Mouse (Mus musculus) left cerebral cortex, postnatal 14 days (tissue): ENCODE measurements around the gene Dppa4. TPM values are rescaled to one million over a fixed set of nuclear protein-coding genes. Genes with fewer than 3 reads are reported as not detected.
A peak's percentile ranks its signal among the peaks of the same experiment; 100 is the strongest.
"Not testable (repeated sequence)": the region's sequence is repeated elsewhere in the genome, so short reads cannot be mapped to it uniquely, and the experiment has no call there.

Source experiments
- DNase-seq, 2 experiments: peaks; one replicate each; pipeline ENCODE4 v3.0.0; 2021 to 2022; ENCODE audit warnings: low spot score in 2 of 2, mixed read lengths in 1 of 2
- intact Hi-C: fragments of 180-260 bp; cut with DNase I; formaldehyde crosslinking; loops from one replicate; pipeline ENCODE4 v1.15.1; 2025
- long read RNA-seq, 2 experiments: library from polyadenylated mRNA; stranded (forward); transcript quantifications; one replicate each; pipeline ENCODE4 v2.0.0; 2021
- total RNA-seq, 2 experiments: library from RNA; stranded (reverse); gene quantifications; 2 replicates each; pipeline ENCODE4 v1.2.3; 2021

Dppa4 gene
- total RNA-seq = not detected
- long read RNA-seq, experiment 1 = 0 reads
- long read RNA-seq, experiment 2 = 0 reads

DNA sequence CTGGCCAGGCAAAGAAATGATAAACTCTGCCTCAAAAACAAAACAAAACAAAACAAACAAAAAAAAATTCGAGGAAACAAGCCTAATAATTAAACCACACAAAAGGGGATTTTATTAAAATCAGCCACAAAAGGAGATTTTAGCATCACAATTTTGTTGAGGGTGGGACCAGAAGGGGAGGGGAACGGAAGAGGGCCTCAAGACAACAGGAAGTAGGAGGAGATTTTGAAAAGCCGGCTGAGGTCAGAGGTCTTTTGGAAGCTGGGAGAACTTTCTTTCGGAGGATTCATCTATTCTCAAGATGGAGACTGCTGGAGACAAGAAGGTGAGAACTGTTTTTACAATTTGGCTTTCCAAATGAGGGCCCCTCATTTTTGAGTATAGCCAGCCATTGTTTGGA, at the start of gene Dppa4:
Dppa4 (plus strand) TSS at position 217 of the 400 bp plus-strand sequence.
- DNase-seq = no peak
- intact Hi-C loops = no loop called here

DNA sequence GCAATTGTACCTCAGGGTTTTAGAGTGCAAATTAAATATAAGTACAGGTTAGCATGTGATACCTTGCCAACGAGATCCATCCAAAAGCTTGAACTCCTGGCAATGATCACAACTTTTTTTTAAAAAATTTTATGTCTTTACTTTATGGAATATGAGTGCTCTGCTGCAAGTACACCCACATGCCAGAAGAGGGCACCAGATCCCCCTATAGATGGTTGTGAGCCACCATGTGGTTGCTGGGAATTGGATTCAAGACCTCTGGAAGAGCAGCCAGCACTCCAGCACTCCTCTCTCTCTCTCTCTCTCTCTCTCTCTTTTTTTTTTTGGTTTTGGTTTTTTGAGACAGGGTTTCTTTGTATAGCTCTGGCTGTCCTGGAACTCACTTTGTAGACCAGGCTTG, 48.5 kb upstream of the Dppa4 start:
- DNase-seq = no peak
- intact Hi-C loops = no loop called here

- intact Hi-C loops = no loop called here
- DNase-seq = no peak
Measured at GRCm38 (mm10) chr16:48237676-48238075, 45.9 kb upstream of the Dppa4 start.

DNA sequence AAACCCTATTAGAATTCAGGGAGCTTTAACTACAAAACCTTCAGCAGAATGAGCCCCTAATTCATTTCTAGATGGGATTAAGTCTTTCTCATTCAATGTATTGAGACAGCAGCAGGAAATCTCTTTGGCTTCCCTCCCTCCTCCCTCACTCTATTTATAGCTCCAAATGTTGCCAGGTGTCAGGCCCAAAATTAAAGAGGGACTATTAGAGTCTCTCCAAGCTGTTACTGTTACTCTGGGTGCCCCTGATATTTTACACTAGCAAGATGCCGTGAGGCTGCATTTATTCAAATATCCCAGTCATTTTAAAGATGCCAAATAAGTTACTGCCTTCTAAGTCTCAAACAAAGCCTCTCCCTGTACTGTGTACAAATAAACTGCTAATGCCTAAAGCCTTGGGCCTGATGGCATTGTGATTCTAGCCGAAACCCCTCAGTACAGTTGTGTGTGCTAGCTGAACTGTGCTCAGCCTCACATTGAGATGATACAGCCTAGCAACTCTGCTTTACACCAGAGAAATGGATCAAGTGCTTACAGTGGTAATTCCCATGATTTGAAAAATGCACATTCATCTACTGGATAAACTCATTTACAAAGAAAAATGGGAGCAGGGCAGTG, 36.4 kb upstream of the Dppa4 start:
- no peak for DNase-seq
- intact Hi-C loops = no loop called here

- intact Hi-C loops = no loop called here
- DNase-seq = no peak
Measured at GRCm38 (mm10) chr16:48252824-48253223, 30.7 kb upstream of the Dppa4 start.

- no peak for DNase-seq
- intact Hi-C loops = no loop called here
Measured at GRCm38 (mm10) chr16:48254584-48254983, 28.9 kb upstream of the Dppa4 start.

- intact Hi-C loops = no loop called here
- no peak for DNase-seq
Measured at GRCm38 (mm10) chr16:48259519-48259918, 24.0 kb upstream of the Dppa4 start.

DNA sequence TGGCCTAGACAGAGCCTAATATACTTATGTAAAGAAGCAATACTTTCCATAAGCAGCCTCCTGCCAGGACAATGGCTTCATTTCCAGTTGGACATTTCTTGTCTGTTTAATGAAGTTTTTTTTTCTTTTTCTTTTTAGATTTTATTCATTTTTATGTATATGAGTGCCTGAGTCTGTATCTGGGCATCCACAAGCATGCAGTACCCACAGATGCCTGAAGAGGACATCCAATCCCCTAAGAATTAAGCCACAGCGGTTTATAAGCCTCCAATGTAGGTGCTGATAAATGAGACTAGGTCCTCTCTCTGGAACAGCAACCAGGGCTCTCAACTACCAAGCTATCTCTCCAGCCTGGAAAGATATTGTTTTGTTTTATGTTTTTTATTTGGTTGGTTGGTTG, 20.6 kb upstream of the Dppa4 start:
- DNase-seq = no peak
- intact Hi-C loops = no loop called here

- intact Hi-C loops = no loop called here
- no peak for DNase-seq
Measured at GRCm38 (mm10) chr16:48265856-48266255, 17.7 kb upstream of the Dppa4 start.

- intact Hi-C loops = no loop called here
- DNase-seq = no peak
Measured at GRCm38 (mm10) chr16:48276940-48277339, 6.6 kb upstream of the Dppa4 start.

- intact Hi-C loops = no loop called here
- DNase-seq = no peak
Measured at GRCm38 (mm10) chr16:48280883-48281282, 2.6 kb upstream of the Dppa4 start.

DNA sequence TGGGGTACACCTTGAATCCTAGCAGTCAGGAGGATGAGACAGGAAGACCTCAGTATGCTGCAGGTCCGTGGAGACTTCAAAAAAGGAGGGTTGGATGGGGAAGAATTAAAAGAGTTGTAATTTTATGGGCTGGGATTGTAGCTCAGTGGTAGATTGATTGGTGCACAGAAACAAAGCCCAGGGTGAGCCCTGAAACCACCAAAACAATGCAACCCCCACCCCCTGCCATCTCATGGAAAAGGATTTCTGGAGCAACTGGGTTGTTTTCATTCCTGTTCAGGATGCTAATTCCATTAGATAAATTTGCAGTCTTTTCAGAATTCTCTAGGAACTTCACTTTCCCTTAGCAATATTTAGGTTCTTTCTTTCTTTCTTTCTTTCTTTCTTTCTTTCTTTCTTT, 732 bp upstream of the Dppa4 start:
- intact Hi-C loops = no loop called here
- no peak for DNase-seq

DNA sequence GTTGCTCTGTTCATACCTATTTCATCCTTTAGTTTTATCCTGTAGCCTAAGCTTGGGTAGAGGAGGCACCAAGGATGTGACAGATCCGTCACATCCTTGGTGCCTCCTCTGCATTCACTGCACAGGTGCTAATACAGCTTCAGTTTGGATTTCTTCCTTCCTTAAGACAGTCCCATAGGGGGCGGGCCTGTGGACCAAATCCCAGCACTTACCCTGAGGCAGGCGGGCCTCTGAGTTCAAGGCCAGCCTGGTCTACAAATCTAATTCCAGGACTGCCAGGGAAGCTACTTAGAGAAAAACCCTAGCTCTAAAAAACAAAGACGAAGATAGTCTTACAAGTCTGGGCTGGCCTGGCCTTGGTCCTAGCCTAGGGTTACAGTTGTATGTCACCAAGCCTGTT, 2.0 kb downstream of the Dppa4 start:
- no peak for DNase-seq
- intact Hi-C loops = no loop called here

DNA sequence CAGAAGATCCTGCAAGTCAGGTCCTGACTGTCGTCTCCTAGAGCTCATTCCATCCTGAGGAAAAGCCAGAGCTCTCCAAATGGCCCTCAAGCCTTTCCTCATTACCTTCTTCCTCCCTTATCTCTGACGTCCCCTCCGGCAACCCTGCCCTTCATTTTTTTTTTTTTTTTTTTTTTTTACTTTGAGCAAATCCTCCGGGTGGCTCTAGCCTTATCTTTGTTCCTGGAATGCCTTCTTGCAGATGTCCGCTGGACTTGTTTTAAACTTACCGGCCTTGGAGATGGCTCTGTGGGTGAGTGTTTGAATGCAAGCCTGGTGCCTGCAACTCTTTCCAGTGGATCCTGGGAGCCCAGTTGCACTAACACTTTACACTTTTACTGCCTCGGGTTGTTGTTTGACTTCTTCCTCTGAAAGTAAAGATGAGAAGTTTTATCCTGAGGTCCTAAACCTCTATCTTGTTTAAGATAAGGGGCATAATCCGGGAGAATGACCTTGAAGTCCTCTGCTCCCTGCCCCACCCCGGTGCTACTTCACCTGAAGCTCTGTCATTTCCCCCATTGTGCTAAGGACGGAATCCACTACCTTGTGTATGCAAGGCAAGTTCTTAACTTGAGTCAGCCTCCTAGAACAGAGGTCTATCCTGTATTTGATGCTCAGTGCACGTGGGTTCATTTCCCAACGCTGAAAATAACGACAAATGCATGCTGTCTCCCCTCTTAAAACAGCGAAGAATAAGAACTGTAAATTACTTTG, 14.0 kb downstream of the Dppa4 start:
- intact Hi-C loops = no loop called here
- no peak for DNase-seq

DNA sequence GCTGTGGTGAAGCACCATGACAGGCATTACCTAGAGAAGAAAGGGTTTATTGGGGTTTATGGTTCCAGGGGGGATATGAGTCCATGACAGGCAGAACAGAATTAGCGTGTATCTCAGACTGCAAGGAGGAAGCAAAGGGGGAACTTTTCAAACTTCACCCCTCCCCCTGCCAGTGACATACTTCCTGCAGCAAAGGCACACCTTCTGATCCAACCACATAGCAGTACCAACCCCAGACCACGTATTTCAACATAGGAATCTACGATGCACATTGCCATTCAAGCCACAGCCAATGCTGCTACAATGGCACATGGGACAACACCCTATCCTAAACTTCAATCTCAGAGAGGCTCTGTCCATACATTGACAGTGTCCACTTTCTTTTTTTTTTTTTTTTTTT, 16.4 kb downstream of the Dppa4 start:
- intact Hi-C loops = no loop called here
- DNase-seq = no peak

DNA sequence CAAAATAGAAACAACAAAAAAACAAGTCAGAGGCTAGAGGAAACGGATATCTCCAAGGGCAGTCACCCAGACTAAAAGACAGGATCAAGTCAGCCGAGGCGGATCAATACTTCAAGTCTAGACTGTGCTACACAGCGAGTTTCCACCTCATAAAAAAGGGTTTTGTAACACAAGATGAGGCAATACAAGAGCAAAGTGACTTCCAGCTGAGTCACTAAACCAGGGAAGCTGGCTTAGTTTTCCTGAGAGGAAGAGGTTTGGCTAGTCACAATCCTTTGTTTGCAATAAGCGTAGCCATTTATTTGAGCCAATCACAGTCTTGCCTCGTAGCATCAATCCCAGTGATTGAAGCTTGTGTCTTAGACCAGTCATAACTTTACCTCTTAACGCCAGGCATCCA, 20.0 kb downstream of the Dppa4 start, which contains the start of gene Dppa2:
Dppa2 (plus strand) TSS at position 400 of the 400 bp plus-strand sequence.
- intact Hi-C loops = no loop called here
- DNase-seq = no peak

DNA sequence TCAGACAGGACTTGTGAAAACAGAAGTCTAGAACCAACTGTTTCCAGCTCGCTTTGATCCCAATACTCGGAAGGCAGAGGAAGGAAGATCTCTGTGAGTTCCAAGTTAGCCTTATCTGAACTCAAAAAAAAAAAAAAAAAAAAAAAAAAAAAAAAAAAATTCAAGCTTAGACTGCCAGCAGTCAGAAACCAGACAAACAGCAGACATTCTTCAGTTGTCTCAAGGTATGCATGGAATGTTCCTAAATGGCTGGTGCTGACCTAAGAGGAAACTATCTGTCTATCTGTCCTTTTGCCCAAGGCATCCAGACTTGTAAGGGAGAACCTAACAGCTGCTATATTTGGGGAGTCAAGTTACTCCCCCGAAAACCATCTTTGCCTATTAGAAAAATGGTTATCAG, 20.4 kb downstream of the Dppa4 start:
- DNase-seq = no peak
- intact Hi-C loops = no loop called here

DNA sequence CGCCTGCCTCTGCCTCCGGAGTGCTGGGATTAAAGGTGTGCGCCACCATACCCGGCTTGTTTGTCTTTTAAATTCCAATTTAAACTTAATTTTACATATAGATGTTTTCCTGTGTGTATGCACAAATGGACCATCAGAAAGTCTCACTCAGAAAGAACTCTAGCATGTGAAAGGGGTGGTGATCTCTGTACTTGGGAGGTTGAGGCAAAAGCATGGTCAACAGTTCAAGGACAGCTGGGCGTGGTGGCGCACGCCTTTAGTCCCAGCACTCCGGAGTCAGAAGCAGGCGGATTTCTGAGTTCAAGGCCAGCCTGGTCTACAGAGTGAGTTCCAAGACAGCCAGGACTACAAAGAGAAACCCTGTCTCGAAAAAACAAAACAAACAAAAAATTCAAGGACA, 25.4 kb downstream of the Dppa4 start:
- intact Hi-C loops = loop anchor here (5.0 kb wide), 1 partner anchor 722 kb away; no protein-coding TSS in a partner anchor

DNA sequence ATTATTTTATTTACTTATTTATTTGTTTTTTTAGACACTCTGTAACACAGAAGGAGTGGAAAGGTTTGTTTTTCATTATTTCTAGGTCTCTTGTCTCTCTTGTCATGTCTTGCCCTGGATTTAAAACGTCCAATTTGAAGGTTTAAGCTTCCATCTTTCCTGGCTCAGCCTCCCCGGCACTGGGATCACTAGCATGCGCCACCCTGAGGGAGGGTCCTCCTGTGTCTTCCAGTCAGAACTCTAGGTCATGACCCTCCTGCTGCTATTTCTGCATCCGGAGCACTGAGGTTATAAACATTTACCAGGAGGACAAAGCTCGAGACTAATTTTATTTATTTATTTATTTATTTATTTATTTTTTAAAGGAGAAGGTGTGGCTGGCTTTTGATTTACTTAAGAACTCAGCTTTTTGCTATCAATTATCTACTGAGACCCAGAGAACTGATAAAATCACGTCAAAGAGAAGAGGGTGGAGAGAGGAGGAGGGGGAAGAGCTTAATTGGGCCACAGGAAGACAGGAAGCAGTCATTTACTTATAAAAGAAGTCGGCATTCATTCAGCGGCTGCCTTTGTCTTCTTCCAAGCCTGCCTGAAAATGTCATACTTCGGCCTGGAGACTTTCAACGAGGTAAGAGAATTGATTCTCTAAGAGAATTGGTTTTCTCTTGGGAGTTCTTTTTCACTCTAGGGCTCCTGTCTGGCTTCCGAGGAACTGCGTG, 26.5 kb downstream of the Dppa4 start:
- intact Hi-C loops = loop anchor here (5.0 kb wide), 1 partner anchor 723 kb away; no protein-coding TSS in a partner anchor
- no peak for DNase-seq

More for the DNA sequence above, 25.4 kb downstream of the Dppa4 start:
- DNase-seq = not testable (repeated sequence)

DNA sequence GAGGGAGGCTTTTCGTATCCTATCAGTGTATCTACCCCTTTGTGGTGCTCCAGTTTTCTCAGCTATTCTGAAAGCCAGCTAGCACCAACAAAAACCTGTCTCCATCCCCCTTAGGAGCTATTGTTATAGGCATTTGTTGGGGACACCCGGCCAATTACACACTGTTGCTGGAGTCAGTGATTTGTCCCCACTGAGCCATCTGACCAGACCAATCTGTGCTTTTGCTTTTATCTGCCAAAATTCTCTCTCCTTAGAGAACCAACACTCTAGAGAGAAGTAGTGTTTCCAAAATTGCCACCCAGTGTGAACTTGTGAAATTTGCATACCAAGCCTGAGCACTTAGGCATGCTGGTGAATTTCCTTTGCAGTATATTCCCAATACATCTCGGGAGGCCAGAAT, 31.8 kb downstream of the Dppa4 start:
- peak in 1 of 2 experiments; percentile 3 for DNase-seq
- intact Hi-C loops = no loop called here
